Mouse (Mus musculus) embryonic stem cell, embryonic (primary cell): ENCODE measurements around the gene Fam208a.

Experiments
- CTCF ChIA-PET, 4 experiments: fragments of 300-600 bp in 2 of 4; fragments of 350-600 bp in 2 of 4; sonication (Branson Sonifier 250); formaldehyde crosslinking; loops; one replicate each; lab custom pipeline; 2022; ENCODE audit warnings: inconsistent platforms in 2 of 4; lab: Charles Lee
- POLR2A ChIA-PET, 4 experiments: fragments of 300-600 bp in 2 of 4; fragments of 350-600 bp in 2 of 4; sonication (Branson Sonifier 250); formaldehyde crosslinking; loops; one replicate each; lab custom pipeline; 2022; ENCODE audit warnings: antibody characterized with exemption in 4 of 4, inconsistent platforms in 1 of 4; lab: Charles Lee

Gene Fam208a

DNA sequence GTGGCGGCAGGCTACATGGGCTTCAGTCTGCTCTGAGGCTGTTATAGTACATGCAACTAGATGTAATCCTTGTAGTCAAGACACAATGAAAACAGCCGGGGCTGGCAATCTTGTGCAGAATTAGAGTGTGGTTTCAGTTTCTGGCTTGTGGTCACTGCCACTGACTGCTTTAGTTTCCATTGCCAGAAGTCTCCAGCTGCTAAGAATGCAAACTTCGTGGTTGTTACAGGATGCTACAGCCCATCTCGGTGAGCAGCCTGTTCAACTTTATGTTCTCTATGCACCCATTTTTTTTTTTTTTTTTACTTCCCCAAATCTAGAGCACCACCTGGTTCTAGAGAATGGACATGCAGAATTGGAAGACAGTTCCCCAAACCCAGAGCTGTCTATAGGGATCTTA lies 23.2 kb upstream of the Fam208a start:
- CTCF ChIA-PET = no interaction called here
- POLR2A ChIA-PET = interaction anchor here in 2 of 4 experiments (0.7 to 1.5 kb wide), 2 partner anchors 55 to 58 kb away, joined by 3 to 6 read pairs; no protein-coding TSS in a partner anchor

DNA sequence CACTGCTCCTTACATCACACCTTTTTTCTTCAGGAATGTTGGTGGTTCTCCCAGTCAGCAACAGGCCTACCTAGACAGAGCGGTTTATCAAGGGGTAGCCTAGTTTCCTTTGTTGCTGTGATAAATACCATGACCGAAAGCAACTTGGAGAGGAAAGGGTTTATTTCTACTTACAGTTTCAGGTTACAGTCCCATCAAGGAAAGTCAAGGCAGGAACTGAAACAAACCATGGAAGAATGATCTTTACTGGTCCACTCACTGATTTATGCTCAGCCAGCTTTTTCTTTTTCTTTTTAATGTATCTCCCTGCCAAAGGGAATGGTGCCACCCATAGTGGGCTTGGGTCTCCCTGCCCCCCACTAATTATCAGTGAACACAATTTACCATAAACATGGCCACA lies 22.7 kb upstream of the Fam208a start:
- ChIA-PET CTCF (no interaction called here), POLR2A (interaction anchor here in 1 of 4 experiments (1.5 kb wide), 1 partner anchor 55 kb away, joined by 3 read pairs; no protein-coding TSS in a partner anchor)

DNA sequence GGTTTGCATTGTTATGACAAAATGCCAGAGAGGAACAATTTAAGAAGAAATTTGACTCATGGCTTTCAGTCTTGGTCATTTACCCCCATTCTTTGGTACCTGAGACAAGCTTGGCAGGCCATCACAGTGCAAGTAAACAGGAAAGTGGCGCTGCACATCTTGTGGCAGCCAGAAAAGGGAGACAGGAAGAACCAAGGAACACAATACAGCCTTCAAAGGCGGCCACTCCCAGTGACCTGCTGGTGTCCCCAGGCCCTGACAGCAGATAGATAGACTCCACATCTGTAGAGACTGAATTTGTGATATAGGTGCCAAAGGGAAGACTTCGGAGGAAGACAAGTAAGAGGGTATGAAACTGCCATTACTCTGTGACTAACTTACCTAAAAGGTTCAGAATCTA lies 20.4 kb upstream of the Fam208a start:
- POLR2A ChIA-PET = interaction anchor here in 2 of 4 experiments (1.0 to 4.7 kb wide), 8 partner anchors 11 to 61 kb away, joined by 3 to 20 read pairs (median 4); partner anchors contain the start of gene Fam208a (in 2 of the 2)
- CTCF ChIA-PET = no interaction called here

- POLR2A ChIA-PET = interaction anchor here in 2 of 4 experiments (0.6 to 4.7 kb wide), 7 partner anchors 11 to 61 kb away, joined by 3 to 20 read pairs (median 4); partner anchors contain the start of gene Fam208a (in 2 of the 2)
- CTCF ChIA-PET = interaction anchor here in 1 of 4 experiments (1.3 kb wide), 1 partner anchor 217 kb away, joined by 3 read pairs; no protein-coding TSS in a partner anchor
These were observed 19.0 kb upstream of the Fam208a start for GRCm38 (mm10) chr14:27409662-27410061.

DNA sequence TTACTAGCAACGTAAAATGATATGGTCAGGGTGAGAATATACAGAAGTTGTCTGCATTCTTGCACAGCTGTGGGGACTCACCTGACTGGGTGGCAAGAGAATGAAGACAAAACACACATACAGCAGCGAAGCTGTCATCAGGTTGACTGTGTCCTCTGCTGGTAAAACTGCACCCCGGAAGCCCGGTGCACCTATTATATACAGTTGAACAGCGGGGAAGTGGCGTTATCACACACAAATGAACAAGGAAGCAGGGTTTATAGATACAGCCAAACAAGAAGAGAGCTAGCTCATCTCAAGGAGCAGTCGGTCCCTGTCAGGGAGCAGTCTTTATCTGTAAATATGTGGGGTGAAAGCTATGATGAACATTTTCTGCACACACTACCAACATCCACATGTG lies 17.1 kb upstream of the Fam208a start:
- ChIA-PET CTCF (interaction anchor here in 2 of 4 experiments (0.6 to 0.7 kb wide), 2 partner anchors 75 to 149 kb away, joined by 3 to 6 read pairs; no protein-coding TSS in a partner anchor), POLR2A (interaction anchor here (0.6 to 4.7 kb wide), 6 partner anchors 16 to 75 kb away, joined by 4 to 20 read pairs (median 6); partner anchors contain the start of gene Fam208a (in 2 of the 4))

DNA sequence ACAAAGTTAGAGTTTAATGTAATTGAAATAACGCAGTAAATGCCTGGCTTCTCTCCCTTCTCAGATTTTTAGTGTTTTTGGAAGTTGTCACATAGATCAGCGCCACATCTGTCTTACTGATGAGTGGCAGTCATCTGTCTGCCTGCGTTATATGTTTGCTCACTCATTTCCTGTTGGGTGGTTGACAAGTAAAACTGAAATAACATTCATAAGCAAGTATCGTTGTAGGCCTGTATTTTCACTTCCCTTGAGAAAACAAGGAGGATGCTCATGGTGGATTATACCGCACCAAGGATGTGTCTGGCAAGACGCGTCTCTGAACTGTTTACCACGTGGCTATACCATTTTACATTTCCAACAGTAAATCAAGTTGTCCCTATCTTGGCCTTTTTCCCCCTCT lies 15.9 kb upstream of the Fam208a start:
- CTCF ChIA-PET = interaction anchor here in 1 of 4 experiments (0.6 kb wide), 1 partner anchor 221 kb away, joined by 3 read pairs; no protein-coding TSS in a partner anchor

GRCm38 (mm10) chr14:27413961-27414360 lies 14.7 kb upstream of the Fam208a start:
- POLR2A ChIA-PET = interaction anchor here (0.8 to 1.9 kb wide), 11 partner anchors 10 to 221 kb away, joined by 3 to 12 read pairs (median 5); partner anchors contain the start of gene Fam208a (in 4 of the 4)

More for the DNA sequence above, 15.9 kb upstream of the Fam208a start:
- POLR2A ChIA-PET = interaction anchor here in 1 of 4 experiments (4.7 kb wide), 1 partner anchor 16 kb away, joined by 20 read pairs; the partner anchor contains the start of gene Fam208a

GRCm38 (mm10) chr14:27420816-27421215 lies 7.8 kb upstream of the Fam208a start:
- CTCF ChIA-PET = no interaction called here

More at GRCm38 (mm10) chr14:27413961-27414360, 14.7 kb upstream of the Fam208a start:
- CTCF ChIA-PET = interaction anchor here (0.5 to 1.7 kb wide), 14 partner anchors 13 to 383 kb away, joined by 3 to 9 read pairs (median 3); no protein-coding TSS in a partner anchor

GRCm38 (mm10) chr14:27422301-27422700 lies 6.3 kb upstream of the Fam208a start:
- ChIA-PET CTCF (interaction anchor here in 2 of 4 experiments (0.7 to 1.4 kb wide), 2 partner anchors 38 to 84 kb away, joined by 3 to 5 read pairs; no protein-coding TSS in a partner anchor), POLR2A (interaction anchor here in 2 of 4 experiments (0.9 to 6.8 kb wide), 8 partner anchors 6 to 196 kb away, joined by 3 to 62 read pairs (median 5); partner anchors contain the start of gene Fam208a (in 1 of the 2))

More at GRCm38 (mm10) chr14:27420816-27421215, 7.8 kb upstream of the Fam208a start:
- POLR2A ChIA-PET = interaction anchor here in 3 of 4 experiments (0.6 to 6.8 kb wide), 9 partner anchors 7 to 75 kb away, joined by 3 to 62 read pairs (median 5); partner anchors contain the start of gene Fam208a (in 2 of the 3)

GRCm38 (mm10) chr14:27428973-27429711 lies 508 bp downstream of the Fam208a start:
- CTCF ChIA-PET = interaction anchor here in 2 of 4 experiments (0.5 to 1.7 kb wide), 6 partner anchors 12 to 399 kb away, joined by 3 to 5 read pairs (median 4); no protein-coding TSS in a partner anchor
- POLR2A ChIA-PET = interaction anchor here (0.6 to 15.7 kb wide), 160 partner anchors 8 to 894 kb away, joined by 3 to 329 read pairs (median 4); partner anchors contain the start of genes Ccdc66 (in 3 of the 4), Il17rd (in 2 of the 4), Arhgef3 (in 1 of the 4) and Erc2 (in 1 of the 4)

DNA sequence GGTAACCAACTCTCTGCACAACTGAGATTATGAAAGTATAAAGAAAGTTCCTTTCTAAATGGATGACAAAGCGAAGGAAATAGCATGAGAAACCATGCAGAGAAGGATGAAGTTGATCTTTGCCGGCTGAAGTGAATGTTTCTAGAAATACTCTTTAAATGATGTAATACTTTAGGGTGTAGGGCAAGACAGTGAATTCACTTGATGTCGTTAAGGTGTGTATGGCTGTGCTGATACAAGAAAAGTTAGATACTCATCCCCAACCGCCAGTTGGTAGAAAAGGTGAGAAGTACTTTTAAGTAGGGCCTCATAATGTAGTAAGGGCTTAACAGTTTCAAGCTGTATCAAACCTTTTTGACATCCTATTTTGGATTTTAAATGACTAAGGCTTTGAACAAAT lies 1.6 kb downstream of the Fam208a start:
- POLR2A ChIA-PET = interaction anchor here (0.6 to 15.7 kb wide), 42 partner anchors 7 to 712 kb away, joined by 3 to 329 read pairs (median 8); partner anchors contain the start of genes Ccdc66 (in 1 of the 4) and Il17rd (in 1 of the 4)
- CTCF ChIA-PET = no interaction called here

DNA sequence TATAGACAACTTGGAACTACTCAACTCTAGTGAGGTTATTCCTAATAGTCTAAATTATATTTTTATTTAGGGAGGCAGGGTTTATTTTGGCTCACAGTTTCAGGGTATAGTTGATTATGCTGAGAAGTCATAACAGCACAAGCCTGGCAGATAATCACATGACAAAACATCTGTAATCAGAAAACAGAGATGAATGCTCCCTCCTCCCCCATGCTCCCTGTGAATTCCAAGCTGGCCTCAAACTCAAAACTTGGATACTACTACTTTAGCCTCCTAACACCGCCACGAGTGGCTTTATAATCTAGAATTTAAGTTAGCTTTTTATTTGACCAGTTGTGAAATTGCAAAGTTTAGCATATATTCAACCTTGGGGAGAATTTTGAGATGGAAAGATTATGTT lies 3.4 kb downstream of the Fam208a start:
- POLR2A ChIA-PET = interaction anchor here in 3 of 4 experiments (0.7 to 15.7 kb wide), 6 partner anchors 12 to 151 kb away, joined by 3 to 329 read pairs (median 3); no protein-coding TSS in a partner anchor
- CTCF ChIA-PET = no interaction called here

DNA sequence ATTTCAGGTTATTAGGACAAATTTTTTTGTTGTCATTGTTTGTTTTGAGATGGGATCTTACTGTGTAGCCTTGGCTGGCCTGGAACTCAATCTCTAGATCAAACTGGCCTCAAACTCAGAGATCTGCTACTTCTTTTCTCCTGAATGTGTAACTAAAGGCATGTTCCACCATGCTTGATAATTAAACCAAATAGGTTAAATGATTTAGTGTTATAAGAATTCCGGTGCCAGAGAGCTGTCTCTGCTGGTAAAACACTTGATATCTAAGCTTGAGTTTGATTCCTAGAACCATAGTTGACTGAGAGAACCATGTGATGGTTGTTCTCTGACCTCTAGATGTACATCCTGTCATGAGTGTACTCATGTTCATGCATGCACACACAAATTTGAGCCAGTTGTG lies 7.5 kb downstream of the Fam208a start:
- CTCF ChIA-PET = no interaction called here
- POLR2A ChIA-PET = interaction anchor here in 3 of 4 experiments (0.8 to 18.4 kb wide), 20 partner anchors 3 to 241 kb away, joined by 3 to 329 read pairs (median 5); partner anchors contain the start of genes Fam208a (in 2 of the 3) and Ccdc66 (in 1 of the 3)

DNA sequence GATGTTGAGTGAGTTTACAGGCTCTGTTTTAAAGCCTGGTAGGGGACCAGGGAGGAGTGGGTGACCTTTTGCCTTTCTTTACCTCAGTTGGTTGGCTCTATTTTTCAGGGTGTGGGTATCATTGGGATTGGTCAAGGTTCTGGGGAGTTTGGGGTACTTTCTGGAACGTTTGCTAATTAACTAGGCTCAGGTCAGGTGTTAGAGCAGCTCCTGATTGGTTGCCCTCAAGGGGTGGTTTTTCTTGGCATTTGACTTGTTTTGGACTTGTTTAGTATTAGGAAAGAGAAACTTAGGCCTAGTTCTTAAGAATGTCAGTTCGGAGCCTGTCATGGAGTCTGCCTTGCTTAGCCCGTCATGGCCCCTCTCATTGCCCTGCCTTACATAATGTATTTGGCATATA lies 8.2 kb downstream of the Fam208a start:
- ChIA-PET CTCF (no interaction called here), POLR2A (interaction anchor here (0.6 to 18.4 kb wide), 28 partner anchors 3 to 297 kb away, joined by 3 to 329 read pairs (median 4); partner anchors contain the start of gene Fam208a (in 4 of the 4))

GRCm38 (mm10) chr14:27440921-27441320 lies 12.3 kb downstream of the Fam208a start:
- ChIA-PET POLR2A (interaction anchor here in 3 of 4 experiments (0.6 to 18.4 kb wide), 11 partner anchors 4 to 326 kb away, joined by 3 to 329 read pairs (median 3); partner anchors contain the start of gene Fam208a (in 2 of the 3)), CTCF (interaction anchor here in 2 of 4 experiments (0.6 to 1.2 kb wide), 6 partner anchors 12 to 432 kb away, joined by 3 to 7 read pairs (median 5); partner anchors contain the start of gene Fam208a (in 1 of the 2))

DNA sequence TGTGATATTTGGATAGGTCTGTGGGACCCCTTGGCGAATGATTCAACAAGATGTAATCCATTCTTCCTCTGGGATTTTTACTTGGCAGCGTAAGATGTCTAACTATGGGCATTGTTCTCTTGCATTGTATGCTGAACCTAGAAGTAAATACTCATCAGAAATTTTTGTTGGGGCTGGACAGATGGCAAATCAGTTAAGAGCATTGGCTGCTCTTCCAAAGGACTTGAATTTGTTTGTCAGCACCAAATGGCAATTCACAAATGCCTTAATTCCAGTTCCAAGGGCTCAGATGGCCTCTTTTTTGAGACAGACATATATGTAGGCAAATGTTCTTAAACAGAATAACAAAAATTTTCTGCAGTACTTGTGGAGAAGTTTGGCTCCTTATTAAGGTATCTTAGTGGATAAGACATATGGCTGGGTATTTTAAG lies 16.2 kb downstream of the Fam208a start:
- CTCF ChIA-PET = interaction anchor here in 1 of 4 experiments (0.7 kb wide), 1 partner anchor 251 kb away, joined by 4 read pairs; no protein-coding TSS in a partner anchor

DNA sequence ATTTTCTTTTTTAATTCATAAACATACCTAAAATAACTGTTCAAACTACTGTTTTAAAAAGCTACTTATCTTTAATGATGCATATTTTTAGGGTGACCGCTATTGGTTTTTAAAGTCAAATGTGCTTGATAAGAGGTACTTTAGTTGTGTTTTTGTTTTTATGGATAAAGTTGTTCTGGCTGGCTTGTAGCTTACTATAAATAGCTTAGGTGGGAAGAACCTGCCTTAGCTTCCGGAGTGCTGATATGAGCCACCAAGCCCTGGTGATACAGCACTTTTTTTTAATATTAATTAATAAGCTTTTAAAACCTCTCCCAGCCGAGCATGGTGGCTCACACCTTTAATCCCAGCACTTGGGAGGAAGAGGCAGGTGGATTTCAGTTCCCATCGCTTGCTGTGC lies 18.3 kb downstream of the Fam208a start:
- POLR2A ChIA-PET = interaction anchor here in 3 of 4 experiments (0.6 to 18.4 kb wide), 10 partner anchors 11 to 206 kb away, joined by 3 to 329 read pairs (median 8); partner anchors contain the start of gene Fam208a (in 2 of the 3)
- CTCF ChIA-PET = no interaction called here

More for the DNA sequence above, 16.2 kb downstream of the Fam208a start:
- POLR2A ChIA-PET = interaction anchor here in 3 of 4 experiments (0.6 to 18.4 kb wide), 9 partner anchors 11 to 58 kb away, joined by 3 to 329 read pairs (median 5); partner anchors contain the start of gene Fam208a (in 3 of the 3)
